Mouse (Mus musculus) neural tube, embryonic 13.5 days (tissue): ENCODE measurements around the gene Mavs. TPM values are rescaled to one million over a fixed set of nuclear protein-coding genes. Genes with fewer than 3 reads are reported as not detected.
A peak's percentile ranks its signal among the peaks of the same experiment; 100 is the strongest.

ENCODE experiments used
- ATAC-seq: fragments of 200-750 bp; cut with Nextera tagmentation; 2 replicates; pipeline ENCODE4 v1.8.0; 2017; ENCODE audit warnings: low read depth, mild to moderate bottlenecking, moderate TSS enrichment, moderate library complexity
- H3K27ac ChIP-seq: fragments of 300-500 bp; sonication (generic); replicated peaks from 2 replicates; pipeline ENCODE4 v1.5.1; 2015; ENCODE audit warnings: moderate library complexity, mild to moderate bottlenecking, inconsistent platforms
- H3K27me3 ChIP-seq: fragments of 300-500 bp; sonication (generic); 2 replicates; pipeline ENCODE4 v1.6.1; 2015; ENCODE audit warnings: mild to moderate bottlenecking, inconsistent platforms
- H3K36me3 ChIP-seq: fragments of 300-500 bp; sonication (generic); 2 replicates; pipeline ENCODE4 v1.6.1; 2015; ENCODE audit warnings: mild to moderate bottlenecking, inconsistent platforms
- H3K4me1 ChIP-seq: fragments of 300-500 bp; sonication (generic); replicated peaks from 2 replicates; pipeline ENCODE4 v1.6.1; 2015; ENCODE audit warnings: inconsistent platforms
- H3K4me2 ChIP-seq: fragments of 300-500 bp; sonication (generic); 2 replicates; pipeline ENCODE4 v1.6.1; 2015; ENCODE audit warnings: inconsistent platforms, mild to moderate bottlenecking, moderate library complexity
- H3K4me3 ChIP-seq: fragments of 300-500 bp; sonication (generic); 2 replicates; pipeline ENCODE4 v1.5.1; 2015; ENCODE audit warnings: mild to moderate bottlenecking, inconsistent platforms
- H3K9ac ChIP-seq: fragments of 300-500 bp; sonication (generic); 2 replicates; pipeline ENCODE4 v1.6.1; 2015; ENCODE audit warnings: moderate library complexity, mild to moderate bottlenecking, inconsistent platforms
- H3K9me3 ChIP-seq: fragments of 300-500 bp; sonication (generic); 2 replicates; pipeline ENCODE4 v1.6.1; 2016; ENCODE audit warnings: inconsistent platforms
- WGBS: fragments of 180-500 bp; shearing (Covaris S2); methylation state at CpG from one replicate; pipeline ENCODE4 v1.1.7; 2015; 5-methylcytosine and 5-hydroxymethylcytosine counted together
- polyA plus RNA-seq: library from polyadenylated mRNA; unstranded; fragments of >200 nt; fragmentation: Nextera tagmentation; extraction: Ambion mirVana; gene quantifications from 2 replicates; pipeline ENCODE4 v1.2.1, GENCODE M21; 2015

Mavs gene
- polyA plus RNA-seq, 1 experiment from 2014 or later, result 7.0 TPM

DNA sequence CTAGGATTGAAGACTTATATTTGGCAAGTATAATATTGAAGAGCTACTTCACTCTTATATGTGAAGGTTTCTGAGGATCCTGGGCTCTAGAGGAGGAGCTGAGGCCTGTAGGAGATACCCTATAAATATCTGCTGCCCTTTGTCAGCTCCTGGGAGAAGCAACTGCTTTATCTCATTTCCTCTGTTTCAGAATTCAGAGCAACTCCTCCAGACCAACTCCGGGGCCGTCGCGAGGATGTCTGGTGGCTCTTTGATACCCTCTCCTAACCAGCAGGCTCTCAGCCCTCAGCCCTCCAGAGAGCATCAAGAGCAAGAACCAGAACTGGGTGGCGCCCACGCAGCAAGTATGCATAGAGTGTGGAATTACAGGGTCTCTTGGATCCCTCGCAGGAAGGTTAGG, 9.1 kb downstream of the Mavs start:
- H3K4me1 ChIP-seq, result no peaks in the 10 kb centered on the region
- no peak overlapping the region for H3K4me2 ChIP-seq
- H3K36me3 ChIP-seq, result peaks cover 50% of the 10 kb centered on the region
- no peaks in the 10 kb centered on the region for H3K27me3 ChIP-seq
- H3K9ac ChIP-seq, result no peak overlapping the region
- H3K9me3 ChIP-seq, result no peaks in the 10 kb centered on the region
- no peak for ATAC-seq
- no peak overlapping the region for H3K27ac ChIP-seq
- no peak overlapping the region for H3K4me3 ChIP-seq
- WGBS, result 89% methylated on average over 7 of the region's 7 CpGs

DNA sequence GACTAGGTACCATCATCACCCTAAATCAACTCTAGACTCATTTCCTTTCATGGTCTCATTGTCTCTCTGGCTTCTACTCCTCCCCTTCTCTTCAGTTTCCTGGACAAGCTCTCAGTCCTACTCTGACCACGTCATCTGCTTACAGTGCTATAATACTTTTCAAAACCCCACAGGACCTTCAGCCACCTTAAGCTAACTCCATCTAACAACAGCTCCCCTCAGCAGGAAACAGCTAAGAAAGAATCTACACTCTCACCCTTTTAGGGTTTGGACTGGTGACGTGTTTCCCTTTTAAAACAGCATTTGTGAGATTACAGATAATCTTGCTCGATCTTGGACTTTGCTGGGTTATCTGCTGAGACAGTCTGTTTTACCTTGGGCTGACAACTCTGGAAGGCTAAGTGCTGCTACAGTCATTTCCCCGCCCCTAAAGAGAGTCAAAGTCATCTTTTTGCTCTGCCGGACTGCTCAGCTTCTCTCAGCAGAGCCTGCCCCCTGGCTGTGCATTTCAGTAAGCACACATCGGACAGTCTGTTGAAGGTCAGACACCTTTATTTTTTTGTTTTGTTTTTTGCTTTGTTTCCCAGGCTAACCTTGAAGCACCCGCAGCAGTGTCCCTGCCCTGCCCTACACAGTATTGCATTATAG, 19.9 kb downstream of the Mavs start:
- H3K4me2 ChIP-seq, result no peak overlapping the region
- no peaks in the 10 kb centered on the region for H3K36me3 ChIP-seq
- H3K4me3 ChIP-seq, result no peak overlapping the region
- peaks cover 7% of the 10 kb centered on the region; the same call in 1 of the 2 replicates for H3K4me1 ChIP-seq
- no peaks in the 10 kb centered on the region for H3K9me3 ChIP-seq
- H3K27ac ChIP-seq, result no peak overlapping the region
- ATAC-seq, result peak; percentile 77; the same call in 1 of the 2 replicates
- 19% methylated on average over 7 of the region's 7 CpGs for WGBS
- no peak overlapping the region; the same call in 1 of the 2 replicates for H3K9ac ChIP-seq
- H3K27me3 ChIP-seq, result no peaks in the 10 kb centered on the region

DNA sequence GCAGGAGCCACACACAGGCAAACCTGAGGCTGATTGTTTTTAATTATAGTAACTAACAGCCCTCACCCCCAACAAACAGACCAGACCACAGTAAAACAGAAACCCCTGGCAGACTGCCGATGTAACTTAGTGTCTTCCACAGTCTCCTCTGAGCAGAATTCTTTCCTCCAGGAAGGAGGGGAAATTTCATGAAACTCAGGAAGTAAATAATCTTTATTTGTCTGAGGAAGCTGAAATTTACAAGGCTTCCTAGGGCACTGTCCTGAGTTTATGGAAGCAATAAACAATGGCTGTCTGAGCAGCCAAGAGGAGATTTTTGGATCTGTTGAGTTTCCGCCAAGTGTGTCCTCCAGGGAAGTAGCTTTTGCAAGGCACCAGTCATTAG, 20.5 kb downstream of the Mavs start:
- no peak for ATAC-seq
- H3K9me3 ChIP-seq, result no peaks in the 10 kb centered on the region
- WGBS, result 54% methylated on average over 2 of the region's 2 CpGs

DNA sequence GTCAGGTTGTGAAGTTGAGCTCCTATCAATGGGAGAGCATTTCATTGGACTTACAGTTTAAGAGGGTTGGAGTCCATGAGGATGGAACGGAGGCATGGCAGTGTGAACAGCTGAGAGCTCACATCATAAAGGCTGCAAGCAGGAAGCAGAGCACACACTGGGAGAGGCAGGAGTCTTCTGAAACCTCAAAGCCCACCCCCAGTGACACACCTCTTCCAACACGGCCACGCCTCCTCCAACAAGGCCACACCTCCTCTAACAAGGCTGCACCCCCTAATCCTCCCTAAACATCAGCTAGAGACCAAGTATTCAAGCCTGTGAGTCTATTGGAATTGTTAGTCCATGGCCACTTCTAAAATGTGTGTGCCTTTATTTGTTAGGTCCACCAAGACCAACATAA, 21.9 kb downstream of the Mavs start:
- no peaks in the 10 kb centered on the region for H3K36me3 ChIP-seq
- no peak overlapping the region for H3K4me2 ChIP-seq
- no peak overlapping the region for H3K27ac ChIP-seq
- H3K9me3 ChIP-seq, result no peaks in the 10 kb centered on the region
- H3K4me3 ChIP-seq, result no peak overlapping the region
- H3K9ac ChIP-seq, result no peak overlapping the region
- 74% methylated on average over 3 of the region's 3 CpGs for WGBS
- peaks cover 10% of the 10 kb centered on the region; the same call in 1 of the 2 replicates for H3K4me1 ChIP-seq
- no peaks in the 10 kb centered on the region for H3K27me3 ChIP-seq
- no peak for ATAC-seq

More for the DNA sequence above, 20.5 kb downstream of the Mavs start:
- H3K4me2 ChIP-seq, result no peak overlapping the region
- H3K27me3 ChIP-seq, result no peaks in the 10 kb centered on the region
- H3K4me1 ChIP-seq, result peaks cover 7% of the 10 kb centered on the region; the same call in 1 of the 2 replicates
- no peaks in the 10 kb centered on the region for H3K36me3 ChIP-seq
- no peak overlapping the region for H3K9ac ChIP-seq
- no peak overlapping the region for H3K4me3 ChIP-seq
- no peak overlapping the region for H3K27ac ChIP-seq

DNA sequence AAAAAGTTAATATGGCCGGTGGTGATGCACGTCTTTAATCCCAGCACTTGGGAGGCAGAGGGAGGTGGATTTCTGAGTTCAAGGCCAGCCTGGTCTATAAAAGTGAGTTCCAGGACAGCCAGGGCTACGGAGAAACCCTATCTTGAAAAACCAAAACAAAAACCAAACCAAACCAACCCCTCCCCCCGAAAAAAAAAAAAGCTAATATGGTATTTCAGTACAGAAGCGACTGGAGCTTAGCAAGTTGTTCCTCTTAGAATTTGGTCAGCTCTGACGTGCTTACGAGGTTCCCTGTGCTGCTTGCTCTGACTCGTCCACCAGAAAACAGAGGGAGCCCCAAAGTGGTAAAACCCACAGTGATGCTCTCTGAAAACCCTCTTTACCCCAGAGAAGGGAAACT, 24.8 kb downstream of the Mavs start:
- H3K4me1 ChIP-seq, result peaks cover 26% of the 10 kb centered on the region
- no peaks in the 10 kb centered on the region for H3K9me3 ChIP-seq
- H3K36me3 ChIP-seq, result no peaks in the 10 kb centered on the region
- no peaks in the 10 kb centered on the region for H3K27me3 ChIP-seq
- H3K4me3 ChIP-seq, result no peak overlapping the region
- 85% methylated on average over 8 of the region's 8 CpGs for WGBS
- no peak for ATAC-seq
- no peak overlapping the region for H3K27ac ChIP-seq
- H3K9ac ChIP-seq, result no peak overlapping the region
- no peak overlapping the region for H3K4me2 ChIP-seq

DNA sequence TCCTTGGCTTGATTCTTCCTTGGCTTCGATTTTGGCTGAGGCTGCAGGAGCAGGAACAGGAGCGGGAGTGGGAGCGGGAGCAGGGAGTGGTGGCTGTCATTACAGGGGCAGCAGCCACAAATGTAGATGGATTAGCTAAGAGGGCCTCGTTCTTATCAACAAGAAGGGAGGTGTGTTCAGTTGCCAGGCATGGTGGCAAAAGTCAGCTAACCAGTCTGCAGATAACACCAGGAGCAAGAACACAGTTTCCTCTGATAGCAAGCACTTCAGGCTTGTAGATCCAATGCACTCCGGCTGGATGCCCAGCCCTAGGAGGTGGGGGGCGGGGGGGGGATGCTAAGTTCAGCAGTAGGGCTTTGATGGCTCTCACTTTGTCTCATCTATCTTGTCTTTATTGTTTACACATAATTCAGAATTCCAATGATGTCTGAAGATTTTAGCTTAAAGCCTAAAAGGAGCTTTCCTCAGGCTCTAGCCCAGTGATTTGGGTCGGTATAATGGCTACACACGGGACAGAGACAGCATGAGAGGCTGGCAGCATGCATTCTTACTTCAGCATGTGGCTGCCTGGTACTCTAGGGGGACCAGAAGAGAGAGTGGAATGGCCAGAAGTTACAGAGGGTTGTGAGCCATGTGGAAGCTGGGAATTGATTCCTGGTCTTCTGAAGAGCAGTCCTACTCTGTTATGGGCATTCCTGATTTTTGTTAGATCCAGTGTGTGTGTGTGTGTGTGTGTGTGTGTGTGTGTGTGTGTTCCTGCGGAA, 26.9 kb downstream of the Mavs start:
- no peaks in the 10 kb centered on the region for H3K9me3 ChIP-seq
- no peak for ATAC-seq
- no peak overlapping the region for H3K4me3 ChIP-seq
- 67% methylated on average over 9 of the region's 9 CpGs for WGBS
- no peak overlapping the region for H3K4me2 ChIP-seq
- peaks cover 37% of the 10 kb centered on the region for H3K4me1 ChIP-seq
- H3K36me3 ChIP-seq, result no peaks in the 10 kb centered on the region
- peak overlapping the region; percentile 99; the same call in 1 of the 2 replicates for H3K27ac ChIP-seq
- no peaks in the 10 kb centered on the region for H3K27me3 ChIP-seq
- H3K9ac ChIP-seq, result peak overlapping the region; percentile 81; the same call in 1 of the 2 replicates

DNA sequence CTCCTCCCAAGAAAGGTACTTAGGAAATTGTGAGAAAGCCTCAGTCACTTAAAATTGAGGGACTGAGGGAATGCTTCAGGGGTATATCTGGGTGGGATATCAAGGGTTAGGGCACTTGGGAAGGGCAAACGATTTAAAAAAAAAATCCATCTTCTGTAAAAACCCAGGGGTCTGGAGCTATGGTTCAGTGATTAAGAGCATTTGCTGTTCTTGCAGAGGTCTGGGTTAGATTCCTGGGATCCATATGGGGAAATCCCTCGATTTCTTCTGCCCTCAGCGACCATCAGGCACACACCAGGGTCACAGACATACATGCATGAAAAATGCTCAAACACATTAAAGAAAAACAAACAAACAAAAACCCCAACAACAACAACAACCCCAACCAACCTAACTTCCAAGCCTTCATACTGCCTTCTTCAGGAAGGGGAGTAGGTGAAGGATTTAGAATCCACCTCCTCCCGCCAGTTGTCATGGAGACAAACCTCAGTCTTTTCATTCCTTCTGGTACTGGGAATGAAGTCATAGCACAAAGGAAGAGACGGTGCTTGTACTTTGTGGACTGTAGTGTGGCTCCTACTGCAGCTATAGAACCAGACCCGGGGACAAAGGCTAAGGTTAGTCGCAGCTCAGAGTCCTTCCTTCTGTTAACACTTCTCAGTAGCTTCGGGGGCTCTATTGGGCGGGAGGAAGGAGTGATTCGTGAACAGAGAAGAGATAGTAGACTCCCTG, 27.8 kb downstream of the Mavs start:
- Histone ChIP-seq H3K4me2 (peak overlapping the region; percentile 66), H3K36me3 (no peaks in the 10 kb centered on the region), H3K9ac (peak overlapping the region; percentile 81), H3K27ac (peak overlapping the region; percentile 99), H3K4me3 (peak overlapping the region; percentile 76), H3K27me3 (no peaks in the 10 kb centered on the region), H3K9me3 (no peaks in the 10 kb centered on the region), H3K4me1 (peaks cover 44% of the 10 kb centered on the region)
- WGBS, result 7% methylated on average over 10 of the region's 10 CpGs
- peak; percentile 81 for ATAC-seq

DNA sequence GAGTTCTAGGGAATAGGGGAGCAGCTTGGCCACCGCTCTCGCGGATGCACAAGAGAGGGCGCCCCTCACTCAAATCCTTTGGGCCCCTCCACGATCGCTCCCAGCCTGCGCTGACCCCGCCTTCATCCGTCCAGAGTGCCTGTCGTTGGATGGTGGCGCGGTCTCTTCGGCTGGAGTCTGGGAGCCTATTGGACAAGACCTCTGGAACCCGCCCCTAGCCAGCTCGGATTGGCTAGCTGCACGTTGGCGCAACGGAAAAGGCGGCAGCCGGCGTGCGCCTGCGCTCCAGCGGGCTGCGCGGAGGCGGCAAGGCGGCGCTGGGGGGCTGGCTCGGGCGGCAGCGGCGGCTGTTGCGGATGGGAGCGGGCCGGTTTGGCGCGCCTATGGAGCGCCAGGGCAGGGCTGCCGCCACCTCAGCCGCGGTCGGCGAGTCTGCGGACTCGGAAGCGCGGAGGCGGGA, 28.4 kb downstream of the Mavs start, which contains the start of gene Pank2:
TSS of gene Pank2 (plus strand) at position 283 of the 460 bp plus-strand sequence.
- Histone ChIP-seq H3K9ac (peak within 1 kb of the TSS; percentile 97), H3K4me2 (peak within 1 kb of the TSS; percentile 72), H3K36me3 (no peaks in the 10 kb centered on the region), H3K27ac (peak within 1 kb of the TSS; percentile 99), H3K4me3 (peak within 1 kb of the TSS; percentile 76), H3K9me3 (no peaks in the 10 kb centered on the region), H3K4me1 (peaks cover 48% of the 10 kb centered on the region), H3K27me3 (no peaks in the 10 kb centered on the region)
- ATAC-seq, result peak; percentile 100
- WGBS, result under 1% methylated on average over 48 of the region's 49 CpGs

DNA sequence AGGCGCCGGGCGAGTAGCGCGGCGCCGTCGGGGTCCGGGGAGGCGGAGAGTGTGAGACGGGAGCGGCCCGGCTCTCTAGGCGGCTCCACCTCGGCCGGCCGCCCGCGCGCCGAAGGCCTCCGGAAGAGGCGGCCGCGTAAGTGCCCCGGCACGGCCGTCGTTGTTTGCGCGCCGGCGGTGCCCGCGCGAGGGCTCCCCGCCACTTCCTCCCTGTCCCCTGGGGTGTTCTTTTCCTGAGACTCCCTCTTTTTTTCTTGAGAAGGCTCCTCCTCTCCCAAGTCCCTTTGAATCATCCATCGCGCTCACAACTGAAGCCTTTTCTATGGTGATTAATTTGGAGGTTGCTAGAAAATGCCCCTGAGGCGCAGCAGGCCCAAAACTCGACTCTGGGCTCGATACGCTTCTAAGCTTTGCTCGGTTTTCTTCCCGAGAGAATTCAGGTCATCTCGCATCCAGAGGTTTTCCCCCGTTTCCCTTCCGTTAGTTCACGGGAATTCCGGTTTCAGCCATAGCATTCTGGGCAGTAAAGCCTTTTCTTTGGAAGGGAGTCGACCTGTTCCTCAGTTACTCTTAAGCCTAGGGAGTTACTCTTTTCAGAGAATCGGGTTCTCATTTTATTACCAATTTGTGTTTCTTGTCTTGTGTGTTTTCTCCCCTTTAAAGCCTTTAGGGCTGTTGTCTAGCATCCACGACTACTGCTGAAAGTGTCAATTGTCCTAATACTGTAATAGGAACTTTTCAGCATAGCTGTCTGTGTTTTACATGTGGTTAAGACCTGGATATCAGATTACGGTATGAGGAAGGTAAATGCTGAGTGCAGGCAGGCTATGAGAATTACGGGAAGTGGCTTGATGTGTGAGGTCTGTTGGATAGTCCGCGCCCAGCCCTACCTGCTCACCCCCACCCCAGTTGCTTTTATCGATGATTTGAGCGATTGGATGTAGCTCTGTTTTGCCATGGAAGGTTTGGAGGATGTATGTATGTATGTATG, 29.1 kb downstream of the Mavs start:
- H3K27me3 ChIP-seq, result no peaks in the 10 kb centered on the region
- peak; percentile 75 for ATAC-seq
- H3K4me2 ChIP-seq, result peak overlapping the region; percentile 72
- peak overlapping the region; percentile 76 for H3K4me3 ChIP-seq
- H3K36me3 ChIP-seq, result no peaks in the 10 kb centered on the region
- peak overlapping the region; percentile 99 for H3K27ac ChIP-seq
- peak overlapping the region; percentile 97 for H3K9ac ChIP-seq
- peaks cover 48% of the 10 kb centered on the region for H3K4me1 ChIP-seq
- no peaks in the 10 kb centered on the region for H3K9me3 ChIP-seq
- WGBS, result under 1% methylated on average over 44 of the region's 59 CpGs

DNA sequence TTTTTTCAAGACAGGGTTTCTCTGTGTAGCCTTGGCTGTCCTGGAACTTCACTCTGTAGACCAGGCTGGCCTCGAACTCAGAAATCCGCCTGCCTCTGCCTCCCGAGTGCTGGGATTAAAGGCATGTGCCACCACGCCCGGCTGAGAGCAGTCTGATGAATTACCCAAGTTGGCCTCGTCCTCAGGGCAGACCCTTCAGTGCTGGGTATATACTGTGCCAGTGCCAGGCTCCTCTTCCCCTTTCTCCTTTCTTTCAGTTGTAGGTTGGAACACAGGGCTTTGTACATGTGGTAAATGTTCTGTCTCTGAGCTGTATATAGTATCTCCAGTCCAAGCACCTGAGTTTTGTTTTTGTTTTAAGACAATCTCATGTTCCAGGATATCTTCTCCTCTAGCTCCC, 30.2 kb downstream of the Mavs start:
- H3K9me3 ChIP-seq, result no peaks in the 10 kb centered on the region
- no peaks in the 10 kb centered on the region for H3K36me3 ChIP-seq
- WGBS, result 68% methylated on average over 6 of the region's 6 CpGs
- peak overlapping the region; percentile 97; the same call in 1 of the 2 replicates for H3K9ac ChIP-seq
- H3K4me1 ChIP-seq, result peaks cover 48% of the 10 kb centered on the region
- ATAC-seq, result no peak
- no peaks in the 10 kb centered on the region for H3K27me3 ChIP-seq
- H3K27ac ChIP-seq, result no peak overlapping the region
- peak overlapping the region; percentile 76 for H3K4me3 ChIP-seq
- peak overlapping the region; percentile 72 for H3K4me2 ChIP-seq

DNA sequence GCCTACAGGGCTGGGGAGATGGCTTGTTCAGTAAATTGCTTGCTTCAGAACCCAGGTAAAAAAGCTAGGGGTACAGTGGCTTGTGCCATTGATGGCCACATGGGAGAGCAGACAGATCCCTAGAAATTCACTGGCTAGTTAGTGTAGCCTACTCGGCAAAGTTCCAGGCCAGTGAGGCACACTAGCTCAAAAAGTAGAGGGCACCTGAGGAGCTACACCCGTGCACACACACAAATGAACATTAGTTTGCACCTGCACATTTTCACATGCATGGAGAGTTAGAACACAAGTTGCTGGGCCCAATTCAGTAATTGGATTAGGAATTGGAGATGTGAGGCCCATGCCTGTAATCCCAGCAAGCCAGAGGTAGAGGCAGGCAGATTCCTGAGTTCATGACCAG, 31.2 kb downstream of the Mavs start:
- no peak for ATAC-seq
- Histone ChIP-seq H3K4me2 (no peak overlapping the region; the same call in 1 of the 2 replicates), H3K4me3 (no peak overlapping the region), H3K36me3 (no peaks in the 10 kb centered on the region), H3K9ac (0 out of 2 replicates have a peak overlapping the region, but pooled peaks have one; percentile 32), H3K9me3 (no peaks in the 10 kb centered on the region), H3K27me3 (no peaks in the 10 kb centered on the region), H3K27ac (no peak overlapping the region), H3K4me1 (peaks cover 48% of the 10 kb centered on the region)
- WGBS, result 86% methylated on average over 2 of the region's 2 CpGs
